Mouse (Mus musculus): ENCODE results near the gene Slc35e3. TPM values are rescaled to one million over a fixed set of nuclear protein-coding genes. Genes with fewer than 3 reads are reported as not detected.

The Slc35e3 gene
- polyA plus RNA-seq (2016; fragmentation: Nextera tagmentation; extraction: Ambion mirVana) = 22.0 and 22.2 TPM in 2 replicates

DNA sequence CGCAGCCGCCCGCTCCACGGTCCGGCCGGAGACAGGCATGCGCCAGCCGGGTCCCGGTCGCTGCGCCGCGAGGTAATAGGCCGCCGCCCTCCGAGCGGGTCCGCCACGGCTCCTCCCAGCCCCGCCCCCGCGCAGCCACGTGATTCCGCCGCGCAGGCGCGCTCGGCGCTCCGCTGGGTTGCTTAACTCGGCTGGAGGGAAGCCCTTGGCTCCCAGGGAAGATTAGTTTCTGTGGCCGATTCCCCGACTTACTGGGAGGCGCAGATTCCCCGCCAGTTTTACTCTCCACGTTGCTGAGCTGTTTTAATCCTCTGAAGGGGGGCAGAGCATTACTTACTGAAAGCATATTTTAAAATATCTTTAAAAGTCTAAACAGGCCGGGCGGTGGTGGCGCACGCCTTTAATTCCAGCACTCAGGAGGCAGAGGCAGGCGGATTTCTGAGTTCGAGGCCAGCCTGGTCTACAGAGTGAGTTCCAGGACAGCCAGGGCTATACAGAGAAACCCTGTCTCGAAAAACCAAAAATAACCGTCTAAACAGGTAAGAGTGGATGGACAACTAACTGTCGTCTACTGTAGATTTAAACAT, at the start of gene Slc35e3:
Gene Slc35e3, minus strand, starts transcription at position 69 of the 587 bp plus-strand sequence.
- H3K36me3 ChIP-seq = peaks cover 53% of the 10 kb centered on the region
- peaks cover 26% of the 10 kb centered on the region for H3K4me1 ChIP-seq (replicated peaks)
- 13% methylated on average over 46 of the region's 46 CpGs for WGBS
- H3K4me3 ChIP-seq = peak within 1 kb of the TSS; percentile 63
- H3K27ac ChIP-seq = peak within 1 kb of the TSS; percentile 77
- DNase-seq (ENCODE audit: low spot score) = peak; percentile 94
- no peaks in the 10 kb centered on the region for H3K27me3 ChIP-seq (ENCODE audit: insufficient read depth, poor library complexity, severe bottlenecking)
- H3K9me3 ChIP-seq = no peaks in the 10 kb centered on the region

DNA sequence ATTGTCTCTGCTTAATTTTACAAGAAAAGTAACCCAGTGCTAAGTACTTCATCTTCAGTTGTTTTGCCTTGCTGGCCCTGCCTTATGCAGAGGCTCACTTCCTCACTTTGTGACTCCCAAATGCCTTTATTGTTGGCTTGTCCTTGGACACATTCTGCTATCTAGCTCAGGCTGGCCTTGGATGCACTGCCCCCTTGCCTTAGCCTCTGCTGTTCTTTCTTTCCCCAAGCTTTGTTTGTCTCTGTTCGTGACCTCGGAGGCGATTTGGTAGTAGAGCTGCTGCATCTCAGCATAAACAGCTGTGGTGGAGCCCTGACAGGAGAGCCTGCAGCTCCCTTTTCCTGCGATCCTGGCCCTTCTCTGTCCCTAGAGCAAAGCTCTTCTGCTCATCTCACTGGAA, 49.0 kb upstream of the Slc35e3 start:
- H3K27ac ChIP-seq = no peak overlapping the region
- DNase-seq (ENCODE audit: low spot score) = no peak
- peaks cover 23% of the 10 kb centered on the region for H3K4me1 ChIP-seq (replicated peaks)
- H3K9me3 ChIP-seq = no peaks in the 10 kb centered on the region
- H3K36me3 ChIP-seq = peaks cover 6% of the 10 kb centered on the region
- H3K27me3 ChIP-seq (ENCODE audit: insufficient read depth, poor library complexity, severe bottlenecking) = no peaks in the 10 kb centered on the region
- 81% methylated on average over 4 of the region's 4 CpGs for WGBS
- H3K4me3 ChIP-seq = no peak overlapping the region

DNA sequence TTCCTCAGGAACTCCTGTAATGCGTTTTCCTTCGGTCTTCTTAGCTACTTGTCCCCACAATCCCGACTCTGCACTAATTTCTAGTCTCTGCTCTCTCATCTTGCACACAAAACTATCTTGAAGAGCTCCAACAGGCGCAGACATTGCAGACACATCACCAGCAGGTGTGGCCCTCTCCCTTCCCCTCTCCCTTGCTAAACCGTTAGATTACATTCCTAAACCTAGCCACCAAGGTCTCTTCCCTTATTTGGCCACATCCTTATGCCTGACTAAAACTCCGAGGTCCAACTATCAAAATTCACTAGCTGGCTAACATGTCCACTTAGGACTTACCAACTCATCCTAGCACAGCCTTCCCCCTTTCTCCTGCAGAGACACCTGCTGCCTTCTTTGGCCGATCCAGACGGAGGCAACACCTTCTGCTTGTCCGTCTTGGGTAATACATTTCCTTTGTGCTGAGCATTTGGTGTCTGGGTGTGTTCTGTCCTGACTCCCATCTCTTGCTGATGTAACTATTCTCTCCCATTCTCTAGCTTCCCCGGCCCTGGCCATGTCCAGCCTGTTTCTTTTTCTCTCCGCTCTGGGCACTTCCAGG, 47.4 kb upstream of the Slc35e3 start:
- 80% methylated on average over 11 of the region's 11 CpGs for WGBS
- no peaks in the 10 kb centered on the region for H3K27me3 ChIP-seq (ENCODE audit: insufficient read depth, poor library complexity, severe bottlenecking)
- H3K36me3 ChIP-seq = peaks cover 21% of the 10 kb centered on the region
- H3K4me3 ChIP-seq = peak overlapping the region; percentile 84
- peak overlapping the region; percentile 91 for H3K27ac ChIP-seq
- no peak for DNase-seq (ENCODE audit: low spot score)
- H3K9me3 ChIP-seq = no peaks in the 10 kb centered on the region
- H3K4me1 ChIP-seq (replicated peaks) = peaks cover 23% of the 10 kb centered on the region

DNA sequence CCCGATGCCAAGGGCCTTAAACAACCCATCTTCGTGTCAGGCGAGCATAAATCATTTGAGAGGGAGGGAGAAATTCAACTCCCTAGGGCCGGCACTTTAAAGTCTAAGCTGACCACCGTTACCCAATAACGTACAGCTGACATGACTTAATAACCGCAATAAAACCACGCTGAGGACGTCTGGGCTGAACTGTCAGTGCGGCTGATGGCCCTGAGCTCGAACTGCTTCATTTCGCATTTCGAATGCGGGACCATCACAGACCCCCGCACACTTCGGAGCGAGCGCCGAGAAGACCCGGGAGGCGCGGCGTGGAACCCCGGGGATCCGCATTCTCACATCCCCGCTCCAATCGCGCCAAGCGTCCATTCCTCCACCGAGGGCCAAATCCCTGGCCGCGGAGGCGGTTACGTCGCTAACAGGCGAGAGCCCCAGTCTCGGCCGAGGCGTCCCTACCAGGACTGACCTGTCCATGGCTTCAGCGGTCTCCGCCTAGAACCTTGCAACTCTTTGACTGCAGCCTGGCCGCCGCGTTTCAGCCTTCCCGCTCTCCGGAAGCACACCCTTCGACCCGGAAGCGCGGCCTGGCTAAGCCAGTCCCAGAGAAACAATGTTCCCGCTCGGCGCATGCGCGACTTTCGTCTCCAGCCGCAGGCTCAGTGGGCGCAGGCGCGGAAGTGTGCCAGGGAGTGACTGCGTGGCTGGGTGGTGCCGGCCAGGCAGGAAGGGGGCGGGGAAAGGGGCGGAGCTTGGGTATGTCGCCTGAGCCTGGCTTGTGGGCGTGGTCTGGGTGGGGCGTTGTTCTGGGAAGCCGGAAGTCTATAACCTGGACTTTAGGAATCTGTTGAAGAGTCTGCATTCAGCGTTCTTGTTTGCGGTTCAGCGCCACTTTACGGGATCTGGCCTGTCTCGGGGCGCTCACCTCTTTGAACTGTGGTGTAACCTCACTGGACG, 46.3 kb upstream of the Slc35e3 start, which contains the start of gene Nup107:
Gene Nup107, minus strand, starts transcription at position 565 of the 951 bp plus-strand sequence.
- H3K27me3 ChIP-seq (ENCODE audit: insufficient read depth, poor library complexity, severe bottlenecking) = no peaks in the 10 kb centered on the region
- WGBS = under 1% methylated on average over 75 of the region's 75 CpGs

DNA sequence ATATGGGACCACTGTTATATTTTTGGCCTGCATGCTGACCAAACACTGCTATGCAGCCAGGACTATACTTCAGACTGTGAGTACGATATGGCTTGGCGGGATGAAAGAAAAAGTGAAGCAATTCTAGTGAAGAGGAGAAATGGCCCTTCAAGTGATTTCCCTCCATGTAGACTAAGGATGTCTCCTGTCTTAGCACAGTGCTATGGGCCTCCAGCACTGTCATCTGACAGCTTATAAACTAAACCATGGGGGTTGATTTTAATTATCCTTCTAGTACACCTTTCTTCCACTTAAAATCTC, 45.0 kb upstream of the Slc35e3 start:
- no peaks in the 10 kb centered on the region for H3K9me3 ChIP-seq
- no peaks in the 10 kb centered on the region for H3K27me3 ChIP-seq (ENCODE audit: insufficient read depth, poor library complexity, severe bottlenecking)
- H3K27ac ChIP-seq = no peak overlapping the region
- H3K4me1 ChIP-seq (replicated peaks) = peaks cover 23% of the 10 kb centered on the region
- no peak for DNase-seq (ENCODE audit: low spot score)
- peaks cover 45% of the 10 kb centered on the region for H3K36me3 ChIP-seq
- H3K4me3 ChIP-seq = peak overlapping the region; percentile 84
- 89% methylated on average over 2 of the region's 2 CpGs for WGBS

More for the DNA sequence above, 46.3 kb upstream of the Slc35e3 start, which contains the start of gene Nup107:
- Histone ChIP-seq H3K36me3 (peaks cover 32% of the 10 kb centered on the region), H3K4me3 (peak within 1 kb of the TSS; percentile 84), H3K4me1 (replicated peaks) (peaks cover 23% of the 10 kb centered on the region), H3K9me3 (no peaks in the 10 kb centered on the region), H3K27ac (peak within 1 kb of the TSS; percentile 91)
- DNase-seq (ENCODE audit: low spot score) = peak; percentile 100

DNA sequence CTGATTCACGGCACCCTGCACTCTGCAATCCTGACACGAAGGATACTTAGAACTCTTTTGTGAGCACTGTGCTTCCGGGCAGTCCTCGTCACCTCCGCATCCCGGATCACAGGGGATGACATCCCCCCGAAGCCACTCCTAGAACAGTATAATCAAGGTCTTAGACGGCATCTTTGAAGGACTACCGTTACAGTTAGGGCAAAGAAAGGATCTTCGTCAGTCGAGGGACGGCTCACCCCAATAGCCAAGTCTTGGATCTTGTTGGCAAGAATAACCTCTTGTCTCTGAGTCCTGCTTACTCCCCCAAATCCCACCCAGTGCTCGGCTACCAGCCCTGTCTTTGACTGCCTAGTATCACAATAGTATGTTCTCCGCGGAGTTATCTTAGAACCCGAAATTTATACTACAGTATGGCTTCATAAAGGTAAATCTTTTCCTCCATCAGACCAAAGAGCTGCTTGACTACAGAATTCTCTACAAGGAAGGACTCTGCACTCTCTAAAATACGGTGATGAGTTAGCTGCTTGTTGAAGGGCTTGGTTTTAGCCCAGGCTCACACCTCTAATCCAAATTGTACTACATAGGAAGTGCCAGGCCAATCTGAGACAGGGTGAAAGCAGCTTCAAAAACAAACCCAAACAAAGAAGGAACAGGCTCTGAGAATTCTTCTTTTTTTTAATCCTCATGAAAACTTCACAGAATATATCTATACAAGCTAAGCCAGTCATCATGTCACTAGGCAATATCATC, 44.4 kb upstream of the Slc35e3 start:
- H3K36me3 ChIP-seq = peaks cover 50% of the 10 kb centered on the region
- 95% methylated on average over 17 of the region's 17 CpGs for WGBS
- no peak for DNase-seq (ENCODE audit: low spot score)

DNA sequence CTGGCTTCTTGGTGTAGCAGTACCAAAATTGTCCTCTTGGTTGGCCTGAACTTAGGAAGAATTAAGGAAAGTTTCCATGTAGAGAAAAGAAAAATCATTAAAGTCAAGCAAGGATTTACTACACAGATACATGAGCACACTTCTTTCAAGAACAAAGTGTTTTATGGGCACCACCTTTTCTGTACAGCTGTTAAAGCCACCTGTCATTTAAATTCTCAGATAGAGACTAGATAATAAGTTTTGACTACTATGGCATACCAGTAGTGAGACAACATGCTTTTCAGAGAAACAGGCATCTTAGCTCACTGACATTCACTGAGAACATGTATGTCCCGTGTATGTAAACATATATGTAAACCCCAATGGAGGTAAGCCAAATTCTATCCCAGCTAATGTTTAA, 43.8 kb upstream of the Slc35e3 start:
- H3K36me3 ChIP-seq = peaks cover 56% of the 10 kb centered on the region
- no peaks in the 10 kb centered on the region for H3K9me3 ChIP-seq
- WGBS = 92% methylated on average over 1 of the region's 1 CpGs
- no peaks in the 10 kb centered on the region for H3K27me3 ChIP-seq (ENCODE audit: insufficient read depth, poor library complexity, severe bottlenecking)
- no peak for DNase-seq (ENCODE audit: low spot score)
- no peak overlapping the region for H3K4me3 ChIP-seq
- H3K27ac ChIP-seq = no peak overlapping the region
- peaks cover 23% of the 10 kb centered on the region for H3K4me1 ChIP-seq (replicated peaks)

More for the DNA sequence above, 44.4 kb upstream of the Slc35e3 start:
- no peak overlapping the region for H3K27ac ChIP-seq
- peak overlapping the region; percentile 84; the same call in 1 of the 2 replicates for H3K4me3 ChIP-seq
- H3K9me3 ChIP-seq = no peaks in the 10 kb centered on the region
- peaks cover 23% of the 10 kb centered on the region for H3K4me1 ChIP-seq (replicated peaks)
- no peaks in the 10 kb centered on the region for H3K27me3 ChIP-seq (ENCODE audit: insufficient read depth, poor library complexity, severe bottlenecking)

DNA sequence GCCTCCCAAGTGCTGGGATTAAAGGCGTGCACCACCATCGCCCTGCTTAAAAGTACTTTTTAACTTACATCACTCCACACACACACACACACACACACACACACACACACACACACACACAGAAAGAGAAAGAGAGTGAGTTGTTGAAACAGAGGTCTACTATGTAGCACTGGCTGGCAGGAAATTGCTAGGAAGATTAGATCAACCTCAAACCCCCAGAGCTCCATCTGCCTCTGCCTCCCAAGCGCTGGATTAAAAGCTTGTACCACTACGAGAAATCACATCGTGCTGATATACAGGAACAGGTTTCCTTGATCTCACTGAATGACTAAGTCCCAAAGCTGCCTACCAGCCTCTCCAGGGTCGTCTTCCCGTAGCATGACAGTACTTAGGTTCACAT, 38.5 kb upstream of the Slc35e3 start:
- peaks cover 98% of the 10 kb centered on the region for H3K36me3 ChIP-seq
- 97% methylated on average over 7 of the region's 7 CpGs for WGBS
- no peaks in the 10 kb centered on the region for H3K27me3 ChIP-seq (ENCODE audit: insufficient read depth, poor library complexity, severe bottlenecking)
- H3K9me3 ChIP-seq = no peaks in the 10 kb centered on the region
- no peak overlapping the region for H3K4me3 ChIP-seq
- H3K4me1 ChIP-seq (replicated peaks) = no peaks in the 10 kb centered on the region
- DNase-seq (ENCODE audit: low spot score) = no peak
- no peak overlapping the region for H3K27ac ChIP-seq

DNA sequence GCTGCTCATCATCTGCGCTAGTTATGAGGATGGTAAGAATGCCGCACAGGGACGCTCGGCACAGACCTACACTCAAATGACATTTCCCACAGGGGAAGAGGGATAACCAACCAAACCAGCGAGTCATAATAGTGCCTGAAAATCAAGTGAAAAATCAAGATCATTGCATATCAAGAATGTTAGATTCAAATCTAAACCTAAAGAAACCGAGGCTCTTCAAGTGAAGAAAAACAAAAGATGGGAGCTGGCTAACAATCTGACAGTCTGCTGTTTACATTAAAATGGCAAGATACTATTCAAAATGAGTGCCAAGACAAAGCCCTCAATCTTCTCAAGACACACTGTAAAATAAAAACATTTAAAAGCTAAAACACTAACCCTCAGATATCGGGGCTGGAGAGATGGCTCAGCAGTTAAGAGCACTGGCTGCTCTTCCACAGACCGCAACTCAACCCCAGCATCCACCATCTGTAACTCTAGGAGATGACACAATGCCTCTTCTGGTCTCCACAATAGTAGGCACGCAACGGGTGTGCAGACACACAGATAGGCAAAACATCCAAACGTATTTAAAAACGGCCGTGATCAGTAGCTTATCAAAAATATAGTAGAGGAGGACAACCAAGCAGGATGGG, 37.7 kb upstream of the Slc35e3 start:
- 95% methylated on average over 13 of the region's 13 CpGs for WGBS
- peaks cover 98% of the 10 kb centered on the region for H3K36me3 ChIP-seq
- no peak for DNase-seq (ENCODE audit: low spot score)

DNA sequence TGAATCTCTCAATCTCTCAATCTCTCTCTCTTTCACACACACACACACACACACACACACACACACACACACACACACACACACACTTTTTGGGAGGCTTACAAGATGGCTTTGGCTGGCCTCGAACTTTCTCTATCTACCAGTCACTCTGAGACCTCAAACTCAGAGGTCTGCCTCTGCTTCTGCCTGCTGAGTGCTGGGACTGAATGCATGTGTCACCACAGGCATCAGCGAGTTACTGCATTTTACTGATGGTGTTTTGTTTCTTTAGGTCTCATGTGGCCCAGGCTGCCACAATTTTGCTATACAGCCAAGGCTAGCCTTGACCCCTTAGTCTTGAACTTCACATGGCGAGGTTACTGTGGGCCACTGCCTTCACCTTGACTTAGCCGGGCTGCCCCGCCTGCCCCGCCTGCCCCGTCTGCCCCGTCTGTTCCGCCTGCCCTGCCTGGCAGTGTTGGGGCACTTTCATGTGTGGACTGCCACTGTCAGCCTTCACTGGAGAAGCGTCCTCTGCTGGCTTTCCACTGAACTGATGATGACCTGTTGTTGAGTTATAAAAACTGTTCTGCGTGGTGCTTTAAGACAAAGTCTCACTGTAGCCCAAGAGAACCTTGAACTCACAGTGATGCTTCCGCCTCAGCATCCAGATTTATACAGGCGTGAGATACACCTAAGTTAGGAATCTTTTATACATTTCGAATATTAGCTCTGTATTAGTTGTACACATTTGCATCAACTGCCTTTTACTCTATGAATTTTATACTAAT, 36.5 kb upstream of the Slc35e3 start:
- Histone ChIP-seq H3K4me3 (no peak overlapping the region), H3K9me3 (no peaks in the 10 kb centered on the region), H3K36me3 (peaks cover 100% of the 10 kb centered on the region), H3K4me1 (replicated peaks) (no peaks in the 10 kb centered on the region), H3K27me3 (ENCODE audit: insufficient read depth, poor library complexity, severe bottlenecking) (no peaks in the 10 kb centered on the region), H3K27ac (no peak overlapping the region)
- no peak for DNase-seq (ENCODE audit: low spot score)
- WGBS = 96% methylated on average over 14 of the region's 14 CpGs

More for the DNA sequence above, 37.7 kb upstream of the Slc35e3 start:
- Histone ChIP-seq H3K27me3 (ENCODE audit: insufficient read depth, poor library complexity, severe bottlenecking) (no peaks in the 10 kb centered on the region), H3K27ac (no peak overlapping the region), H3K4me1 (replicated peaks) (no peaks in the 10 kb centered on the region), H3K9me3 (no peaks in the 10 kb centered on the region), H3K4me3 (no peak overlapping the region)

DNA sequence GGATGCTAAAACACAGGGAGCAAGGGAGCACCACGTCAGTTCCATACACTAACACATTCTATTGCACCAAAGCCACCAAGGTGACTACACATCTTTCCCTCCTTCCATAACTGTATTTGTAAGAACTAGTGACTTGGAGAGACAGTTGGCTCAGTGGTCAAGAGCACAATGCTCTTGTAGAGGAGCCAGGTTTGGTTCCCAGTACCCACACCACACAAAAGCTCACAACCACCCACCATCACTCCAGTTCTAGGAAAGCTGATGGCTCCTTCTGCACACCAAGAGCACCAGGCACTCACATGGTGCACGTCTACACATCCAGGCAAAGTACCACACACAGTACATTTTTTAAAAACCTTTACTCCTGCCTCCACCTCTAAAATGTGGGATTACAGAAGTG, 35.9 kb upstream of the Slc35e3 start:
- H3K27ac ChIP-seq = no peak overlapping the region
- no peaks in the 10 kb centered on the region for H3K4me1 ChIP-seq (replicated peaks)
- no peak overlapping the region for H3K4me3 ChIP-seq
- H3K27me3 ChIP-seq (ENCODE audit: insufficient read depth, poor library complexity, severe bottlenecking) = no peaks in the 10 kb centered on the region
- no peak for DNase-seq (ENCODE audit: low spot score)
- peaks cover 99% of the 10 kb centered on the region for H3K36me3 ChIP-seq
- WGBS = 93% methylated on average over 2 of the region's 2 CpGs
- no peaks in the 10 kb centered on the region for H3K9me3 ChIP-seq
